Mouse (Mus musculus) inflammation-experienced regulatory T-cells, adult 16 weeks (primary cell): Measurements from ENCODE around the gene Stxbp5l. TPM values are rescaled to one million over a fixed set of nuclear protein-coding genes. Genes with fewer than 3 reads are reported as not detected.

Experiments used
- polyA plus RNA-seq: library from polyadenylated mRNA; unstranded; fragments of 100-300 nt; shearing (Covaris generic); gene quantifications from one replicate; pipeline ENCODE4 v1.2.1, GENCODE M21; 2017

Gene Stxbp5l
- polyA plus RNA-seq: not detected

GRCm38 (mm10) chr16:37384821-37385344 lies at the start of gene Stxbp5l:
Stxbp5l (minus strand) TSS chr16:37384962.

Other genes with a start within 250 kb of the Stxbp5l start
- gene Gtf2e1, start 154.8 kb upstream of the Stxbp5l start, polyA plus RNA-seq: 30.6 TPM
- gene Rabl3, start 154.9 kb upstream of the Stxbp5l start, polyA plus RNA-seq: 16.7 TPM
- gene Hgd, start 195.2 kb upstream of the Stxbp5l start, polyA plus RNA-seq: 0.30 TPM